Mouse (Mus musculus) gastrocnemius, postnatal 36 days (tissue): ENCODE data around the gene Rnf212b. TPM values are rescaled to one million over a fixed set of nuclear protein-coding genes. Genes with fewer than 3 reads are reported as not detected.

ENCODE experiments used
- DNase-seq, 2 experiments: peaks; one replicate each; pipeline ENCODE4 v3.0.0; 2022
- intact Hi-C: fragments of 180-260 bp; cut with DNase I; formaldehyde crosslinking; loops from one replicate; pipeline ENCODE4 v1.15.1; 2025
- total RNA-seq, 2 experiments: library from RNA; stranded (reverse); gene quantifications; 2 replicates each; pipeline ENCODE4 v1.2.3; 2021

Gene Rnf212b
- total RNA-seq, 2 experiments from 2014 or later, result 2.2 TPM

- intact Hi-C loops, result no loop called here
These were observed 19.8 kb upstream of the Rnf212b start for GRCm38 (mm10) chr14:54793894-54794830.

GRCm38 (mm10) chr14:54795901-54796300 lies 18.0 kb upstream of the Rnf212b start:
- no peak for DNase-seq
- intact Hi-C loops, result no loop called here

More at GRCm38 (mm10) chr14:54793894-54794830, 19.8 kb upstream of the Rnf212b start:
- no peak for DNase-seq

GRCm38 (mm10) chr14:54796760-54797159 lies 17.2 kb upstream of the Rnf212b start:
- intact Hi-C loops, result no loop called here
- no peak for DNase-seq

GRCm38 (mm10) chr14:54799686-54800085 lies 14.3 kb upstream of the Rnf212b start:
- intact Hi-C loops, result no loop called here
- DNase-seq, result no peak

- intact Hi-C loops, result no loop called here
- no peak for DNase-seq
These were observed 11.5 kb upstream of the Rnf212b start for GRCm38 (mm10) chr14:54802428-54802827.

- intact Hi-C loops, result no loop called here
- DNase-seq, result no peak
These were observed 7.8 kb upstream of the Rnf212b start for GRCm38 (mm10) chr14:54806124-54806523.

- intact Hi-C loops, result no loop called here
- no peak for DNase-seq
These were observed 4.9 kb upstream of the Rnf212b start for GRCm38 (mm10) chr14:54808718-54809667.

- DNase-seq, result no peak
- intact Hi-C loops, result no loop called here
These were observed 4.3 kb upstream of the Rnf212b start for GRCm38 (mm10) chr14:54809668-54810033.

- intact Hi-C loops, result no loop called here
- DNase-seq, result no peak
These were observed 1.8 kb downstream of the Rnf212b start for GRCm38 (mm10) chr14:54815737-54816136.

GRCm38 (mm10) chr14:54817791-54818190 lies 3.9 kb downstream of the Rnf212b start:
- intact Hi-C loops, result loop anchor here (2.0 kb wide), 1 partner anchor 103 kb away; no protein-coding TSS in a partner anchor
- no peak for DNase-seq

GRCm38 (mm10) chr14:54822301-54822700 lies 8.4 kb downstream of the Rnf212b start:
- no peak for DNase-seq
- intact Hi-C loops, result no loop called here

GRCm38 (mm10) chr14:54823716-54824115 lies 9.8 kb downstream of the Rnf212b start:
- DNase-seq, result no peak
- intact Hi-C loops, result no loop called here

GRCm38 (mm10) chr14:54843461-54843860 lies 29.5 kb downstream of the Rnf212b start:
- intact Hi-C loops, result loop anchor here (2.0 to 10.0 kb wide), 2 partner anchors 95 to 161 kb away; no protein-coding TSS in a partner anchor
- DNase-seq, result no peak

- DNase-seq, result no peak
- intact Hi-C loops, result no loop called here
These were observed 41.8 kb downstream of the Rnf212b start for GRCm38 (mm10) chr14:54855726-54856125.

- intact Hi-C loops, result no loop called here
These were observed 42.8 kb downstream of the Rnf212b start for GRCm38 (mm10) chr14:54856703-54857102.

GRCm38 (mm10) chr14:54857891-54858290 lies 44.0 kb downstream of the Rnf212b start:
- intact Hi-C loops, result no loop called here
- no peak for DNase-seq

More at GRCm38 (mm10) chr14:54856703-54857102, 42.8 kb downstream of the Rnf212b start:
- DNase-seq, result no peak

- peak in 1 of 2 experiments; percentile 39 for DNase-seq
- intact Hi-C loops, result loop anchor here (5.0 kb wide), 1 partner anchor 73 kb away; no protein-coding TSS in a partner anchor
These were observed 46.6 kb downstream of the Rnf212b start for GRCm38 (mm10) chr14:54860511-54860910.

- intact Hi-C loops, result loop anchor here (1.0 to 5.0 kb wide), 2 partner anchors 13 to 76 kb away; no protein-coding TSS in a partner anchor
- peak; percentile 87 to 90 for DNase-seq
These were observed 49.8 kb downstream of the Rnf212b start for GRCm38 (mm10) chr14:54863501-54864312.

GRCm38 (mm10) chr14:54864313-54865036 lies 50.5 kb downstream of the Rnf212b start:
- intact Hi-C loops, result loop anchor here (1.0 to 5.0 kb wide), 2 partner anchors 12 to 77 kb away; no protein-coding TSS in a partner anchor

More at GRCm38 (mm10) chr14:54864313-54865036, 50.5 kb downstream of the Rnf212b start:
- DNase-seq, result no peak
